In genomic region chr17:45054526-45054925, GRCm38 (mm10) we compare ENCODE assay signal across 17 mouse cellular contexts.
"Had no signal": no experiment of that assay in that cellular context is flagged by ENCODE, and none has a peak within 500 bp of the region (broad histone marks: within the 10 kb centered on the region; RNA-seq: fewer than 3 reads in every experiment).

No protein-coding gene starts in this region.

- H3K27me3 ChIP-seq: liver, embryonic 15.5 days; neural tube, embryonic 12.5 days; stomach, embryonic 15.5 days had no signal

- DNase-seq: kidney, adult 8-10 months; kidney, postnatal 25 days; layer of hippocampus, adult 9-11 months; left cerebral cortex, postnatal 4 days; lung, adult 2 months; lung, postnatal 36 days; midbrain, embryonic 14.5 days; thymus, adult 2 months; thymus, postnatal 25 days had no signal

- H3K4me1 ChIP-seq: liver, embryonic 15.5 days; neural tube, embryonic 12.5 days; stomach, embryonic 15.5 days had no signal

- H3K27ac ChIP-seq: liver, embryonic 15.5 days; midbrain, embryonic 10.5 days; neural tube, embryonic 12.5 days; stomach, embryonic 15.5 days had no signal

- H3K9me3 ChIP-seq: liver, embryonic 15.5 days; midbrain, embryonic 10.5 days; neural tube, embryonic 12.5 days; stomach, embryonic 15.5 days had no signal

- H3K36me3 ChIP-seq: liver, embryonic 15.5 days; midbrain, embryonic 10.5 days; neural tube, embryonic 12.5 days; stomach, embryonic 15.5 days had no signal

- H3K4me3 ChIP-seq: liver, embryonic 15.5 days; midbrain, embryonic 10.5 days; myocyte; neural tube, embryonic 12.5 days; stomach, embryonic 15.5 days had no signal

- ATAC-seq: intestine, postnatal 0 days; lung, postnatal 0 days had no signal

- H3K4me2 ChIP-seq: liver, embryonic 11.5 days; liver, embryonic 15.5 days; neural tube, embryonic 12.5 days; stomach, embryonic 15.5 days had no signal

- H3K9ac ChIP-seq: liver, embryonic 15.5 days; neural tube, embryonic 12.5 days; stomach, embryonic 15.5 days had no signal
